Comparison of ENCODE assay signal across 8 mouse cellular contexts in the genomic region with DNA sequence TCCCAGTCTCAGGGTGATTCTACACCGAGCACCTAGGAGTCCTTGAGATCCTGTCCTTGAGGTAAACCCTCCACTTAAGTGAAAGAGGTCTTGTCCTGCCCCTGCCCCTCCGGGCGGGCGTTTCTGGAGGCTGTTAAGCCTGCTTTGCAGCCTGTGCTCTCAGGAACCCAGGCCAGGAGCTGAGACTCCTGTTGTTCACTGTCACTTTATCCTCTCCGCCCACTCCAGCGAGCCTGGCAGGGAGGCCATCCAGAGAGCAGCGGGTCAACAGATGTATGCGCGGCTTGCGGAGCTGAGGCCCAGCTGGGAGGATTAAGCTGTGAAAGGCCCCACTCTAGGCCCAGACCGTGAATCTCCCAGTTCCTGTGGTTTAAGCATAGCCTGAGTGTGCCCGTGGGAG.
A peak's percentile ranks its signal among the peaks of the same experiment; 100 is the strongest.
DNase-seq lines count a peak whose midpoint lies in the region.

No protein-coding gene starts in this region.

- H3K9me3 ChIP-seq in embryonic facial prominence, embryonic 10.5 days, result no peaks in the 10 kb centered on the region

- no peak overlapping the region for H3K4me3 ChIP-seq in embryonic facial prominence, embryonic 10.5 days

- H3K27me3 ChIP-seq in embryonic facial prominence, embryonic 10.5 days (replicated peaks; ENCODE audit: low read depth, poor library complexity, severe bottlenecking), result no peaks in the 10 kb centered on the region

- 2% methylated on average over 12 of the region's 12 CpGs for WGBS in embryonic facial prominence, embryonic 10.5 days

- intact Hi-C loops in heart, postnatal 10 days (cut with DNase I), result loop anchor here (10.0 kb wide), 1 partner anchor 61 kb away; no protein-coding TSS in a partner anchor

- peak overlapping the region; percentile 75 for H3K27ac ChIP-seq in embryonic facial prominence, embryonic 10.5 days (replicated peaks)

- no peaks in the 10 kb centered on the region for H3K36me3 ChIP-seq in embryonic facial prominence, embryonic 10.5 days (replicated peaks)

- peak; percentile 10 to 22 for DNase-seq in heart, postnatal 10 days
- DNase-seq in heart, adult 9 months (ENCODE audit: low spot score in 2 of 2), result no peak
- DNase-seq in R1 (ENCODE audit: low read depth, low spot score), result peak; percentile 16
- peak; percentile 74 for DNase-seq in embryonic facial prominence, embryonic 10.5 days (ENCODE audit: low spot score)
- peak; percentile 13 for DNase-seq in lung, postnatal 10 days
- DNase-seq in layer of hippocampus, postnatal 14 days (ENCODE audit: low spot score in 2 of 2), result no peak
- no peak for DNase-seq in urinary bladder, postnatal 4 days (ENCODE audit: low spot score in 2 of 2)
- no peak for DNase-seq in ovary, postnatal 10 days (ENCODE audit: low spot score)

- peaks cover 35% of the 10 kb centered on the region for H3K4me1 ChIP-seq in embryonic facial prominence, embryonic 10.5 days

Comparison
In these comparisons a context has a peak if more than half of its experiments do, and no peak if none do; other contexts are left out.
1. DNase-seq: peak in heart, postnatal 10 days (2 of 2), R1 (single experiment), embryonic facial prominence, embryonic 10.5 days (single experiment) and lung, postnatal 10 days (single experiment); none in heart, adult 9 months (0 of 2), layer of hippocampus, postnatal 14 days (0 of 2), urinary bladder, postnatal 4 days (0 of 2) and ovary, postnatal 10 days (single experiment).